Mouse (Mus musculus): ENCODE measurements around the gene Zic5. TPM values are rescaled to one million over a fixed set of nuclear protein-coding genes. Genes with fewer than 3 reads are reported as not detected.

Gene Zic5
- polyA plus RNA-seq, 1 experiment from 2014 or later: 0.16 TPM

DNA sequence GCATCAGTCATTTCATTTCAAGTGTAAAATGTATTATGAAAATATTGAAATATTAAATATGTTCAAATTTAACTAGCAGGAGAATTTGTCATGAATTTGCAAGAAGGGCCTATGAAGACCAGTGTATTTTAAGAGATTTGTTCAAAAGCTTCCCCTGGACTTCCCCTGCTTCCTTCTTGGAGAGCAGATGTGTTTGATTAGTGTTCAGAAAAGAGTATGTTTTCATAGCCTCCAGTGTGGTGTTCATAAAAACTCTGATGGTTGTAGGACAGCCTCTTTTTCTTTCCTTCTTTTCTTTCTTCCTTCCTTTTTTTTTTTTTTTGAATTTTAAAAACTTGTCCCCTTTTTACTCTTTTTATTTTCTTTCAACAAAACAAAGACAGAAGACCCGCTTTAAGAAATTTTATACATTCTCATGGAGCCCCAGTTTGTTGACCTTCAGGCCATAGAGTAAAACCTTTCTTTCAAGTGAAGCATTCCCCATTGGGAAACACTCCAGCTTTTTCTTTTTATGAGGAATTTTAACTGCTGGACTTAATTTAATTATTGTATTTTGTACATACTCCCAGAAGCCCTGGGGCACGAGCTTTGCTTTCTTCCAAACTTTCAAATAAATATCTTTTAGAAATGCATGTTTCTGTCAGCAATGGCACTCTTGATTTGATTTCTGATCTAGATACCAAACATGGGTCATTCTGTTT is 52.5 kb downstream of the Zic5 start:
- Histone ChIP-seq H3K9ac (ENCODE audit: low read depth, low read length) (no peak overlapping the region), H3K27ac (ENCODE audit: low read depth, low read length) (no peak overlapping the region), H3K4me1 (replicated peaks; ENCODE audit: control insufficient read depth, insufficient read depth, low read length) (no peaks in the 10 kb centered on the region), H3K9me3 (ENCODE audit: control insufficient read depth, low read length) (no peaks in the 10 kb centered on the region), H3K4me2 (no peak overlapping the region), H3K36me3 (ENCODE audit: control insufficient read depth, insufficient read depth, low read length) (no peaks in the 10 kb centered on the region), H3K4me3 (ENCODE audit: low read depth, low read length) (no peak overlapping the region), H3K27me3 (replicated peaks; ENCODE audit: control insufficient read depth, insufficient read depth, low read length) (peaks cover 6% of the 10 kb centered on the region)
- DNase-seq (ENCODE audit: low spot score) (no peak), ATAC-seq (replicated peaks; ENCODE audit: low FRiP score) (no peak)
- 66% methylated on average over 2 of the region's 2 CpGs for WGBS

Other genes with a start within 250 kb of the Zic5 start
- gene Gm5089, start 14.6 kb downstream of the Zic5 start, polyA plus RNA-seq (2014; fragmentation: Nextera tagmentation; extraction: Ambion mirVana): not detected in 2 replicates
- not detected in 2 replicates for gene Zic2, start 9.8 kb upstream of the Zic5 start, polyA plus RNA-seq (2014; fragmentation: Nextera tagmentation; extraction: Ambion mirVana)
- not detected in 2 replicates for gene Gm10837, start 24.9 kb upstream of the Zic5 start, polyA plus RNA-seq (2014; fragmentation: Nextera tagmentation; extraction: Ambion mirVana)
- 18.1 and 20.3 TPM in 2 replicates for gene Pcca, start 68.6 kb upstream of the Zic5 start, polyA plus RNA-seq (2014; fragmentation: Nextera tagmentation; extraction: Ambion mirVana)